In genomic region chr8:117115094-117115493, GRCm38 (mm10) we compare ENCODE assay signal across 10 mouse cellular contexts. TPM values are rescaled to one million over a fixed set of nuclear protein-coding genes. Genes with fewer than 3 reads are reported as not detected.
A peak's percentile ranks its signal among the peaks of the same experiment; 100 is the strongest.
DNase-seq lines count a peak whose midpoint lies in the region; ATAC-seq lines count a peak whose summit lies in the region.
"Had no signal": no experiment of that assay in that cellular context is flagged by ENCODE, and none has a peak within 500 bp of the region (broad histone marks: within the 10 kb centered on the region; RNA-seq: fewer than 3 reads in every experiment).

No protein-coding gene starts in this region.

- WGBS in heart, embryonic 16.5 days = 50% methylated on average over 6 of the region's 6 CpGs
- WGBS in neural tube, embryonic 13.5 days = 44% methylated on average over 6 of the region's 6 CpGs
- WGBS in intestine, embryonic 15.5 days = 25% methylated on average over 6 of the region's 6 CpGs
- 34% methylated on average over 6 of the region's 6 CpGs for WGBS in stomach, embryonic 16.5 days

- H3K36me3 ChIP-seq in heart, embryonic 16.5 days (ENCODE audit: control insufficient read depth, insufficient read depth) = no peaks in the 10 kb centered on the region
- H3K36me3 ChIP-seq in neural tube, embryonic 13.5 days = no peaks in the 10 kb centered on the region
- H3K36me3 ChIP-seq in intestine, embryonic 15.5 days = no peaks in the 10 kb centered on the region
- no peaks in the 10 kb centered on the region for H3K36me3 ChIP-seq in stomach, embryonic 16.5 days (ENCODE audit: control insufficient read depth, insufficient read depth, low read length)

- peak overlapping the region; percentile 11; the same call in 1 of the 2 replicates for H3K4me2 ChIP-seq in heart, embryonic 16.5 days (ENCODE audit: low read depth, low read length)
- H3K4me2 ChIP-seq in neural tube, embryonic 13.5 days = peak overlapping the region; percentile 24; the same call in 1 of the 2 replicates
- peak overlapping the region; percentile 44 for H3K4me2 ChIP-seq in intestine, embryonic 15.5 days (replicated peaks)
- peak overlapping the region; percentile 33; the same call in 1 of the 2 replicates for H3K4me2 ChIP-seq in stomach, embryonic 16.5 days (ENCODE audit: low read depth, low read length)

- peaks cover 9% of the 10 kb centered on the region for H3K4me1 ChIP-seq in heart, embryonic 16.5 days (ENCODE audit: control insufficient read depth, insufficient read depth, low read length)
- H3K4me1 ChIP-seq in neural tube, embryonic 13.5 days (replicated peaks) = peaks cover 11% of the 10 kb centered on the region
- H3K4me1 ChIP-seq in intestine, embryonic 15.5 days (replicated peaks) = peaks cover 15% of the 10 kb centered on the region
- peaks cover 8% of the 10 kb centered on the region; the same call in 1 of the 2 replicates for H3K4me1 ChIP-seq in stomach, embryonic 16.5 days (ENCODE audit: control insufficient read depth, insufficient read depth, low read length)

- H3K27me3 ChIP-seq in heart, embryonic 16.5 days (ENCODE audit: control insufficient read depth, insufficient read depth, low read length) = no peaks in the 10 kb centered on the region
- no peaks in the 10 kb centered on the region for H3K27me3 ChIP-seq in neural tube, embryonic 13.5 days
- no peaks in the 10 kb centered on the region for H3K27me3 ChIP-seq in intestine, embryonic 15.5 days (replicated peaks)
- no peaks in the 10 kb centered on the region for H3K27me3 ChIP-seq in stomach, embryonic 16.5 days (ENCODE audit: control insufficient read depth, insufficient read depth, low read length)

- DNase-seq in heart, postnatal 4 days = no peak
- DNase-seq in neural tube, embryonic 10.5 days (ENCODE audit: extremely low spot score, low spot score) = no peak
- DNase-seq in gastrocnemius, postnatal 10 days = no peak
- DNase-seq in testis, postnatal 14 days (ENCODE audit: low spot score) = no peak
- DNase-seq: gastrocnemius, adult 2 months; layer of hippocampus, adult 9-11 months had no signal

- no peaks in the 10 kb centered on the region for H3K9me3 ChIP-seq in heart, embryonic 16.5 days (replicated peaks; ENCODE audit: control insufficient read depth, low read length)
- H3K9me3 ChIP-seq in neural tube, embryonic 13.5 days = no peaks in the 10 kb centered on the region
- no peaks in the 10 kb centered on the region for H3K9me3 ChIP-seq in intestine, embryonic 15.5 days
- no peaks in the 10 kb centered on the region for H3K9me3 ChIP-seq in stomach, embryonic 16.5 days (replicated peaks; ENCODE audit: control insufficient read depth, low read length)

- no peak overlapping the region for H3K4me3 ChIP-seq in heart, embryonic 16.5 days (ENCODE audit: low read length)
- H3K4me3 ChIP-seq in neural tube, embryonic 13.5 days = no peak overlapping the region
- no peak overlapping the region for H3K4me3 ChIP-seq in intestine, embryonic 15.5 days (replicated peaks)
- H3K4me3 ChIP-seq in stomach, embryonic 16.5 days (replicated peaks; ENCODE audit: low read length) = no peak overlapping the region
- H3K4me3 ChIP-seq: gastrocnemius, adult 2 months had no signal

- ATAC-seq in heart, embryonic 16.5 days (replicated peaks; ENCODE audit: extremely low read depth, insufficient read depth, low FRiP score) = no peak
- no peak for ATAC-seq in neural tube, embryonic 13.5 days (ENCODE audit: low read depth)
- ATAC-seq in intestine, embryonic 15.5 days = peak; percentile 17; the same call in 1 of the 2 replicates
- ATAC-seq in stomach, embryonic 16.5 days (ENCODE audit: insufficient read depth, low FRiP score) = no peak

- H3K27ac ChIP-seq in heart, embryonic 16.5 days (ENCODE audit: low read length) = no peak overlapping the region
- no peak overlapping the region for H3K27ac ChIP-seq in neural tube, embryonic 13.5 days (replicated peaks)
- peak overlapping the region; percentile 91 for H3K27ac ChIP-seq in intestine, embryonic 15.5 days
- peak overlapping the region; percentile 94 for H3K27ac ChIP-seq in stomach, embryonic 16.5 days (ENCODE audit: low read length)
- H3K27ac ChIP-seq: gastrocnemius, adult 2 months had no signal

- no peak overlapping the region for H3K9ac ChIP-seq in heart, embryonic 16.5 days (ENCODE audit: low read length)
- no peak overlapping the region for H3K9ac ChIP-seq in neural tube, embryonic 13.5 days
- H3K9ac ChIP-seq in intestine, embryonic 15.5 days = no peak overlapping the region
- H3K9ac ChIP-seq in stomach, embryonic 16.5 days (ENCODE audit: low read length) = no peak overlapping the region

RNA-seq across cellular contexts. Expression of gene Bco1, which starts 19.4 kb away (rescaled TPM):
- polyA plus RNA-seq in heart, embryonic 16.5 days (2015; fragmentation: Nextera tagmentation; extraction: Ambion mirVana) = 0.07 TPM in 1 of 2 replicates, not detected in the other
- total RNA-seq in heart, postnatal 4 days (2021) = not detected
- 0.29 and 0.54 TPM in 2 replicates for polyA plus RNA-seq in neural tube, embryonic 13.5 days (2015; fragmentation: Nextera tagmentation; extraction: Ambion mirVana)
- 1.2 and 1.4 TPM in 2 replicates for polyA plus RNA-seq in intestine, embryonic 15.5 days (2015; fragmentation: Nextera tagmentation; extraction: Ambion mirVana)
- 0.92 and 1.2 TPM in 2 replicates for polyA plus RNA-seq in stomach, embryonic 16.5 days (2015; fragmentation: Nextera tagmentation; extraction: Ambion mirVana)
- not detected for total RNA-seq in gastrocnemius, postnatal 10 days (2021)
- total RNA-seq: gastrocnemius, adult 2 months had no signal

RNA-seq across cellular contexts. Expression of gene Pkd1l2, which starts 32.8 kb away (rescaled TPM):
- polyA plus RNA-seq in heart, embryonic 16.5 days (2015; fragmentation: Nextera tagmentation; extraction: Ambion mirVana) = not detected in 2 replicates
- under 1 TPM; 0.02 to 0.05 TPM for total RNA-seq in heart, postnatal 4 days (2021)
- polyA plus RNA-seq in neural tube, embryonic 13.5 days (2015; fragmentation: Nextera tagmentation; extraction: Ambion mirVana) = 0.10 TPM in 1 of 2 replicates, not detected in the other
- 0.21 TPM in 1 of 2 replicates, not detected in the other for polyA plus RNA-seq in intestine, embryonic 15.5 days (2015; fragmentation: Nextera tagmentation; extraction: Ambion mirVana)
- 0.48 and 0.71 TPM in 2 replicates for polyA plus RNA-seq in stomach, embryonic 16.5 days (2015; fragmentation: Nextera tagmentation; extraction: Ambion mirVana)
- under 1 TPM; 0.11 to 0.14 TPM for total RNA-seq in gastrocnemius, postnatal 10 days (2021)

RNA-seq across cellular contexts. Expression of gene Gan, which starts 42.8 kb away (rescaled TPM):
- 0.87 and 1.0 TPM in 2 replicates for polyA plus RNA-seq in heart, embryonic 16.5 days (2015; fragmentation: Nextera tagmentation; extraction: Ambion mirVana)
- 1 to 10 TPM; 7.4 TPM for total RNA-seq in heart, postnatal 4 days (2021)
- polyA plus RNA-seq in neural tube, embryonic 13.5 days (2015; fragmentation: Nextera tagmentation; extraction: Ambion mirVana) = 2.4 and 2.6 TPM in 2 replicates
- 2.1 and 2.5 TPM in 2 replicates for polyA plus RNA-seq in intestine, embryonic 15.5 days (2015; fragmentation: Nextera tagmentation; extraction: Ambion mirVana)
- polyA plus RNA-seq in stomach, embryonic 16.5 days (2015; fragmentation: Nextera tagmentation; extraction: Ambion mirVana) = 2.2 TPM in 2 replicates
- total RNA-seq in gastrocnemius, postnatal 10 days (2021) = 1 to 10 TPM; 4.8 to 6.5 TPM

Comparison
In these comparisons a context has a peak if more than half of its experiments do, and no peak if none do; other contexts are left out.
1. H3K27ac ChIP-seq: peak in intestine, embryonic 15.5 days (single experiment) and stomach, embryonic 16.5 days (single experiment); none in heart, embryonic 16.5 days (single experiment) and neural tube, embryonic 13.5 days (single experiment).
2. Peak in every context shown above with its lines, with median percentiles within 50 percentile points of each other: H3K4me2 ChIP-seq.